Mouse (Mus musculus): Measurements from ENCODE around the gene Ube2j1. TPM values are rescaled to one million over a fixed set of nuclear protein-coding genes. Genes with fewer than 3 reads are reported as not detected.
"Not testable (repeated sequence)": the region's sequence is repeated elsewhere in the genome, so short reads cannot be mapped to it uniquely, and the experiment has no call there.

The Ube2j1 gene
- polyA plus RNA-seq, 1 experiment from 2014 or later: 60.8 TPM

DNA sequence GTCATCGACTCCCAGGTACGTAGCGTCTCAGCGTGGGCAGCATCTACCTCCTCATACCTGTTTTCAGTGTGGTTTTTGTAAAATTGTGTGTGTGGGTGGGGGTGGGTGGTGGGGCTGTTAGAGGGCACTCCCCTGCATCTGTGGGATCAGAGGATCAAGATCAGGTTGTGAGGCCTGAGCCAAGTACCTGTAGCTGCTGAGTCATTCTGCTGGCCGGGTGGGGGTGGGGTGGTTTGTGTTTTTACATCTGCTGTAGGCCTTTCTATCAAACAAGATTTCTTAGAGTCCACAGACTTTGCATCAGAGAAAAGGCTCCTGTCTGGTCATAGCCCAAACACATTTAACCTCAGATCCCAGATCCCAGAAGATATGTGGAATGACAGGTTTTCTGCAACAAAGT is 35.1 kb upstream of the Ube2j1 start:
- Histone ChIP-seq H3K9ac (no peak overlapping the region), H3K27ac (no peak overlapping the region), H3K9me3 (no peaks in the 10 kb centered on the region), H3K4me1 (no peaks in the 10 kb centered on the region), H3K4me3 (no peak overlapping the region), H3K4me2 (replicated peaks) (no peak overlapping the region), H3K36me3 (peaks cover 18% of the 10 kb centered on the region), H3K27me3 (replicated peaks) (no peaks in the 10 kb centered on the region)
- 96% methylated on average over 5 of the region's 5 CpGs for WGBS
- no peak for ATAC-seq (ENCODE audit: low FRiP score, low read depth)

DNA sequence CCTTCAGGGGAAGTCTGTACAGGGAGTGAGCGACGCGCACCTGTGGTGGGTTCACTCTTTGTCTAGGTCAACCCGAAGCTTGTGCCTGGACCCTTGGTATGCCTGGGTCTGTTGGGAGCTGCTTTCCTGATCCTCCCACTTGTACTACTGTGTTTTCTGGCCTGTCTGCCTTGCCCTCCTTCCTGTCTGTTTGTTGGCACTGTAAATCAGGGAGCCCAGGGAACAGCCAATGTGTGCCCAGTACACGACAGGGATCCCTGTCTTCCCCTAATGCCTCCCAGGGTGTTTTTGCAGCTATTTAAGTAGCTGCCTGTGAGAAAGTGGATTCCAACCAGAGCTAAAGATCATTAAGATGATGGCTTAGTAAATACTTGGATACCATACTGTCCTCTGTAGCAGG is 33.6 kb upstream of the Ube2j1 start:
- no peaks in the 10 kb centered on the region for H3K9me3 ChIP-seq
- no peaks in the 10 kb centered on the region for H3K4me1 ChIP-seq
- H3K36me3 ChIP-seq: peaks cover 18% of the 10 kb centered on the region
- no peak for ATAC-seq (ENCODE audit: low FRiP score, low read depth)
- no peak overlapping the region for H3K4me3 ChIP-seq
- no peak overlapping the region for H3K9ac ChIP-seq
- no peak overlapping the region for H3K4me2 ChIP-seq (replicated peaks)
- H3K27ac ChIP-seq: no peak overlapping the region
- no peaks in the 10 kb centered on the region for H3K27me3 ChIP-seq (replicated peaks)
- WGBS: 89% methylated on average over 5 of the region's 5 CpGs

DNA sequence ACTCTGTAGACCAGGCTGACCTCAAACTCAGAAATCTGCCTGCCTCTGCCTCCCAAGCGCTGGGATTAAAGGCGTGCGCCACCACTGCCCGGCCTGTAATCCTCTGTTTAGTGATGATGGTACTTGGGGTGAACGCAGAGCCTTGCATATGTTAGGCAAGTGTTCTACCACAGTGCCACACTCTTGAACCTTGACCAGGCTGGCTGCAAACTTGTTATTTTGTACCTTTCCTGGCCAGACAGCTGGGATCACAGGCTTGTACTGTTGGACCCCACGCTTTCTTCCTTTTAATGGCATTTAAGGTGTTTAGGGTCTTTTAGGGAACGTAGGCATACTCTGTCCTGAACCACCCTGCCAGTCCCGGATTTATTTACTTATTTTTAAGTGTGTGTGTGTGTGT is 32.2 kb upstream of the Ube2j1 start:
- Histone ChIP-seq H3K9ac (no peak overlapping the region), H3K36me3 (peaks cover 24% of the 10 kb centered on the region), H3K27me3 (replicated peaks) (no peaks in the 10 kb centered on the region), H3K4me3 (no peak overlapping the region), H3K4me2 (replicated peaks) (no peak overlapping the region), H3K4me1 (no peaks in the 10 kb centered on the region), H3K27ac (no peak overlapping the region), H3K9me3 (no peaks in the 10 kb centered on the region)
- 96% methylated on average over 8 of the region's 8 CpGs for WGBS
- ATAC-seq (ENCODE audit: low FRiP score, low read depth): no peak

DNA sequence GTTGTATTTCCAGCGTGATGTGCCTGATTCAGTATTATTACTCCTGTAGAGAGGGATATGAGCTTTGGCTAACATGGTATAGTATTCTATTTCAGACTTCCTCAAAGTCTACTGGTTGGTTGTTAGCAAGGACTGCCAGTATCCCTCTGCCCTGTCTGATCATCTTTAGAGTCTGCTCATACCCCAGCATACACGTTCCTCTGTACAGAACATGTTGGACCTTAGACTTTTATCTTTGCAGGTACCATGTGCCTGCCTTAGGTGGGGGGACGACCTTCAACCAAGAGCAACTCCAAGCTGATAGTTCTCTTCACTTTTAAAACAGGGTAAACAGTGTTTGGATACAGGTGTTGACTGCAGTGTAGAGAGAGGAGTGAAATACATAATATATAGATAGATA is 29.1 kb upstream of the Ube2j1 start:
- Histone ChIP-seq H3K36me3 (peaks cover 41% of the 10 kb centered on the region), H3K4me2 (replicated peaks) (no peak overlapping the region), H3K4me3 (no peak overlapping the region), H3K9me3 (no peaks in the 10 kb centered on the region), H3K9ac (no peak overlapping the region), H3K27ac (no peak overlapping the region), H3K4me1 (no peaks in the 10 kb centered on the region), H3K27me3 (replicated peaks) (no peaks in the 10 kb centered on the region)
- no peak for ATAC-seq (ENCODE audit: low FRiP score, low read depth)
- 82% methylated on average over 3 of the region's 3 CpGs for WGBS

DNA sequence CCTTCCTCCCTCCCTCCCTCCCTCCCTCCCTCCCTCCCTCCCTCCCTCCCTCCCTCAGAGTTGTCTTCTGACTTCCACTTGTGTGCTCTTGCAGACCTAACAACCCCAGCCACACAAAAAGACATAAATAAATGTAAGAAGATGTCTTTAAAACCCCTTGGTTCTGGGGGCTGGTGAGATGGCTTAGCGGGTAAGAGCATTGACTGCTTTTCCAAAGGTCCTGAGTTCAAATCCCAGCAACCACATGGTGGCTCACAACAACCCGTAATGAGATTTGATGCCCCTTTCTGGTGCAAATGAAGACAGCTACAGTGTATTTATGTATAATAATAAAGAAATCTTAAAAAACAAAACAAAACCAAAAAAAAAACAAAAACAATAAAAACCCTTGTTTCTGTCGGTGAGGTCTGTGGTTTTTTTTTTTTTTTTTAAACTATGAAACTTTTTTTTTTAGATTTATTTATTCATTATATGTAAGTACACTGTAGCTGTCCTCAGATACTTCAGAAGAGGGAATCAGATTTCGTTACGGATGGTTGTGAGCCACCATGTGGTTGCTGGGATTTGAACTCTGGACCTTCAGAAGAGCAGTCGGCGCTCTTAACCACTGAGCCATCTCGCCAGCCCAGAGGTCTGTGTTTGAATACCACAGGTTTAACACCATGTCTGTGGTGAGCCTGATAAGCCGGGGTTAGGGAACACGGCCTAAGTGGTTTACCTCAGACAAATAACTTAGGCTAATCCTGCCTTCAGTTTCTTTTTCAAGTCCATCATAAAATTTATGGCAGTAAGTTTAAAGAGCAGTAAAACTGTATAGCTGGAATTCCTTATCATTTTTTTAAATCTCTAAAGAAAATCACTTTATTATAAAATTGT is 25.4 kb upstream of the Ube2j1 start:
- H3K9me3 ChIP-seq; H3K4me2 ChIP-seq (replicated peaks); H3K4me3 ChIP-seq; H3K27me3 ChIP-seq (replicated peaks); H3K4me1 ChIP-seq; ATAC-seq (ENCODE audit: low FRiP score, low read depth); H3K9ac ChIP-seq; H3K27ac ChIP-seq: not testable (repeated sequence)
- peaks cover 39% of the 10 kb centered on the region for H3K36me3 ChIP-seq
- WGBS: 91% methylated on average over 10 of the region's 10 CpGs

DNA sequence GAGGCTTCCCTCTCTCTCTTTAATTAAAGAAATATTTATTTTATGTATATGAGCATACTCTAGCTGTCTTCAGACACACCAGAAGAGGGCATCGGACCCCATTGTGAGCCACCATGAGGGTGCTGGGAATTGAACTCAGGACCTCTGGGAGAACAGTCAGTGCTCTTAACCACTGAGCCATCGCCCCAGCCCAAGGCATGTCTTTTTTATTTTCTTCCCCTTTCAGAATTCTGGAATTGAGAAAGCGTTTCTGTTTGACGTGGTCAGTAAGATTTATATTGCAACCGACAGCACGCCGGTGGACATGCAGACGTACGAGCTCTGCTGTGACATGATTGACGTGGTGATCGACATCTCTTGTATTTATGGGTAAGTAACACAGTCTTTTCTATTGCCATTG is 24.4 kb upstream of the Ube2j1 start:
- H3K9me3 ChIP-seq: no peaks in the 10 kb centered on the region
- no peak overlapping the region for H3K4me3 ChIP-seq
- no peak for ATAC-seq (ENCODE audit: low FRiP score, low read depth)
- WGBS: 93% methylated on average over 11 of the region's 11 CpGs
- H3K4me1 ChIP-seq: no peaks in the 10 kb centered on the region
- H3K4me2 ChIP-seq (replicated peaks): no peak overlapping the region
- H3K27me3 ChIP-seq (replicated peaks): no peaks in the 10 kb centered on the region
- H3K9ac ChIP-seq: no peak overlapping the region
- H3K27ac ChIP-seq: no peak overlapping the region
- H3K36me3 ChIP-seq: peaks cover 39% of the 10 kb centered on the region

DNA sequence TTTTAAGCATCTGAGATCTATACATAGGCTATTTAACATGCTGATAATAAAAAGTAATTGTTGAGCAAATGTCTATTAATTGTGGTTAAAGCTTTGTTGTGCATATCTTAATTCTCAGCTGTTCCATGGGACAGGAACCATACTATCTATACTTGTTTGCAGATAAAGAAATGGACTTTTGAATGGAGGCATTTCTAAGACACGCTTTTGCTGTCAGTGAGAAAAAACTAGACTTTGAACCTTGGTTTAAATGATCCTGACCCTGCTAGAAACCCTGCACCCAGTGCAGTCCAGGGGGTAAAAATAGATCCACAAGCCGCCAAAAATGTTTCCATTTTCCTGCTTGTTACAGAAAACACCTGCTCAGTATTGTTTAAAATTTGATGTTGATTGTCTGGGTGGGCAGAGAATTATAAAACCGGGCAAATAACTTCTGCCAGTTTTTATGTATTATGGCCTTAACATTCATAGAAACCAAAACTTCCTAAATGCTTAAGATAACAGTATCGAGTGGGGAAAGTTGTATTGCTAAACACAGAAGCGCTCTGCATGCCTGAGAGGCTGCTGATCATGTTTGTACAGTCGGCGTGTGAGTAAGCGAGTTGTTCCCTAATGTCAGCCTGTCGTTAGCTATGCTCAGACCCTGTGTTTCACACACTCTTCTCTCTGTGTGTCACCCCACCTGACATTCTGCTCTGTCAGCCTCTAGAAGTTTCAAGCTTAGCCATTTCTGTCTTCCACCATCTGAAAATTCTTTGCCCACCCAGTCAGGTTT is 23.6 kb upstream of the Ube2j1 start:
- Histone ChIP-seq H3K36me3 (peaks cover 43% of the 10 kb centered on the region), H3K4me2 (replicated peaks) (no peak overlapping the region), H3K4me3 (no peak overlapping the region), H3K9ac (no peak overlapping the region), H3K27me3 (replicated peaks) (no peaks in the 10 kb centered on the region), H3K27ac (no peak overlapping the region), H3K9me3 (no peaks in the 10 kb centered on the region), H3K4me1 (no peaks in the 10 kb centered on the region)
- ATAC-seq (ENCODE audit: low FRiP score, low read depth): no peak
- WGBS: 94% methylated on average over 9 of the region's 9 CpGs

DNA sequence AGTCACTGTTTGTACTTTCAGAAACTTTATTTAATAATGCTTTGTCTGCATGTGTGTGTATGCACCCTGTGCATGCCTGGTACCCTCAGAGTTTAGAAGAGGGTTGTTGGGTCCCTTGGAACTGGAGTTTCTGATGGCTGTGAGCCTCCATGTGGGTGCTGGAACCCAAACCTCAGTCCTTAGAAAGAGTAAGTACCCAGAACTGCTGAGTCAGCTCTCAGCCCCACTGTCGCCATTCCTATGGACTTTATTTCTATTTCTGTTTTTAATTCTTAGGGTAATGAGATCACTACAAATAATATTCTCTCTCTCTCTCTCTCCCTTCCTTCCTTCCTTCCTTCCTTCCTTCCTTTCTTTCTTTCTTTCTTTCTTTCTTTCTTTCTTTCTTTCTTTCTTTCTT is 21.1 kb upstream of the Ube2j1 start:
- H3K36me3 ChIP-seq: peaks cover 57% of the 10 kb centered on the region
- ATAC-seq (ENCODE audit: low FRiP score, low read depth): no peak
- H3K27ac ChIP-seq: no peak overlapping the region
- no peaks in the 10 kb centered on the region for H3K4me1 ChIP-seq
- WGBS: 91% methylated on average over 1 of the region's 1 CpGs
- H3K9ac ChIP-seq: no peak overlapping the region
- no peaks in the 10 kb centered on the region for H3K27me3 ChIP-seq (replicated peaks)
- H3K4me3 ChIP-seq: no peak overlapping the region
- H3K4me2 ChIP-seq (replicated peaks): no peak overlapping the region
- H3K9me3 ChIP-seq: no peaks in the 10 kb centered on the region

DNA sequence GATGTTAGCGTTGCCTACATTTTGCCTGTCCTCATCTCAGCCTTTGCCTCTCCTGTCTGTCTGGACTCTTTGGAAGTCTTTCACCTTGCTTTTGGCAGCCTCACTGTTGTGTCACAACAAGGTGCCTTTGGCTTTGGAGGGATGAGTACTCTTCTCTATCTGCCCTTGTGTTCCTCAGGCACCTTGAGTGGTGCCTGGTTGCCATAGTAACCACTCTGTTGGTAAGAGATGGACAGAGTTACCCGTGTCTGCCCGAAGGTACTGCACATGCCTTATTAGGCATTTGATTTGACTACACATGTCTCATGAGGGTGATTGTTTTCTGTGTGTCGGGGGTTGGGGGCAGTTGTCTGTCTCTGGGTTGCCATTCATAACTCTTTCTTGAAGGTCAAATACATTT is 18.7 kb upstream of the Ube2j1 start:
- no peak for ATAC-seq (ENCODE audit: low FRiP score, low read depth)
- no peaks in the 10 kb centered on the region for H3K4me1 ChIP-seq
- H3K9me3 ChIP-seq: no peaks in the 10 kb centered on the region
- H3K9ac ChIP-seq: no peak overlapping the region
- no peak overlapping the region for H3K27ac ChIP-seq
- H3K36me3 ChIP-seq: peaks cover 40% of the 10 kb centered on the region
- WGBS: 83% methylated on average over 4 of the region's 4 CpGs
- H3K4me3 ChIP-seq: no peak overlapping the region
- no peak overlapping the region for H3K4me2 ChIP-seq (replicated peaks)
- H3K27me3 ChIP-seq (replicated peaks): no peaks in the 10 kb centered on the region

DNA sequence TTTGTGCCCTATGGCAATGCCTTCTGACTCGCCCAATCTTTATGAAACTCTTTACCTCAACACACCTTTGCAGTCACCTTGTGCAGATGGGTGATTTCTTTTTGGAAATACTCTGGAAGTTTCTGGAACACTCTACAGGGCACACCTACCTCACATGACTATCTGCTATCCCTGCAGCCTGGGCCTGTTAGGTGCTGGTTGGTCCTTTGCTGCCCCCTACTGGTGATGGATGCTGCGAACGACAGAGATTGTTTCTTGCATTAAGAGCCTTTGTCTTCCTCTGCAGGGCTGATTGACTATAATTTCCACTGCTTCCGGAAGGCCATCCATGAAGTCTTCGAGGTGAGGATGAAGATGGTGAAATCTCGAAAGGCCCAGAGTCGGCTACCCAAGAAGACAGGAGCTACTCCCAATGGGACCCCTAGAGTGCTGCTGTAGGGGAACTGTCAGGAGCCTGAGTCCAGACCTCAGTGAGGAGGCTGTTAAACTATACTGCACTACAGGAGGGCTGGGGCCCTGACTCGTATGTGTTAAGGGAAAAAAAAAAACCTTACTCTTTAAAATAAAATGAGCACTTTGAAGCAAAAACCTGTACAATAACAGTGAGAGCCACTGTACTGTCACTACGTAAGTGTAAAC is 12.7 kb upstream of the Ube2j1 start:
- Histone ChIP-seq H3K4me3 (no peak overlapping the region), H3K27me3 (replicated peaks) (no peaks in the 10 kb centered on the region), H3K27ac (no peak overlapping the region; the same call in 1 of the 2 replicates), H3K9ac (no peak overlapping the region), H3K4me1 (no peaks in the 10 kb centered on the region), H3K4me2 (replicated peaks) (no peak overlapping the region), H3K36me3 (peaks cover 19% of the 10 kb centered on the region), H3K9me3 (no peaks in the 10 kb centered on the region)
- WGBS: 53% methylated on average over 9 of the region's 9 CpGs
- ATAC-seq (ENCODE audit: low FRiP score, low read depth): peak; percentile 89

DNA sequence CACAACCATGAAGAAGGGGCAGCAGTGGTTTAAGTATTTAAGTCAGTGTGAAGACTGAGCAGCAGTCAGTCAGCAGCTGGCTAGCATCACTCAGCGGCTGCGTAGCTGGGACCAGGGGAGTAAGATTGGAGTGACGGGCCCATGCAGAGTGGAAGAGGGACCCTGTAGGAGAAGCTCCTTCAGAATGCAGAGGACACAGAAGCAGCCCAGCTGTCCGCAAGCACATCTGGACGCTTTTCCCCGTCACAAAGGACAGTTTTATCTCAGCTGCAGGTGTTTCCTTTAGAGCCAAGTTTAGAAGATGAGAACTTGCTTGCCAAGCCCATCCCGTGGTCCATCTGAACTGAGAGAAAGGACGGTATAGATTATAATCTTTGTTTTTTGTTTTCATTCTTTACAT is 6.8 kb upstream of the Ube2j1 start:
- ATAC-seq (ENCODE audit: low FRiP score, low read depth): no peak
- Histone ChIP-seq H3K4me3 (no peak overlapping the region), H3K27me3 (replicated peaks) (no peaks in the 10 kb centered on the region), H3K9ac (no peak overlapping the region), H3K4me1 (no peaks in the 10 kb centered on the region), H3K9me3 (no peaks in the 10 kb centered on the region), H3K27ac (no peak overlapping the region), H3K36me3 (peaks cover 8% of the 10 kb centered on the region; the same call in 1 of the 2 replicates), H3K4me2 (replicated peaks) (no peak overlapping the region)
- WGBS: 86% methylated on average over 8 of the region's 8 CpGs

DNA sequence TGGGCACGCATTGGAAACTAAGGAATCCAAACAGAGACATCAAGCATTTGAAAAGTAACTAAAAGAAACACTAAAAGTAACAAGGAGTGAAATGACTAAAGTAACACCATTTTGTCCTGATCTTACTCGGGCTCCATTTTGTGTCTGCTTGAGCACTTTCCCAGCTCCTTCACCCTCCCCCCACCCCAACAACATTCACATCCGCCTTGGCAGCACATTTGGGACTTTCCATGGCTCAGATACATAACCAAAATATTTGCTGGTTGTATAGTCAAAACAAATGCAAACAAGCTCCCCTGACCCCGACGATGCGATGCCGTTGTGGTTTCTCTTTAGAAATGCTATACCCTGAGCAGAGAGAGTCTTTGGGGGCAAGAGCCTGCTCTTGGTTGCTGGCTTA is 2.1 kb upstream of the Ube2j1 start:
- no peak for ATAC-seq (ENCODE audit: low FRiP score, low read depth)
- H3K4me1 ChIP-seq: peaks cover 10% of the 10 kb centered on the region; the same call in 1 of the 2 replicates
- 93% methylated on average over 7 of the region's 7 CpGs for WGBS
- H3K9ac ChIP-seq: no peak overlapping the region
- H3K27me3 ChIP-seq (replicated peaks): no peaks in the 10 kb centered on the region
- 0 out of 2 replicates have a peak overlapping the region, but pooled peaks have one; percentile 9 for H3K4me2 ChIP-seq (replicated peaks)
- H3K27ac ChIP-seq: no peak overlapping the region
- peaks cover 5% of the 10 kb centered on the region; the same call in 1 of the 2 replicates for H3K36me3 ChIP-seq
- H3K9me3 ChIP-seq: no peaks in the 10 kb centered on the region
- H3K4me3 ChIP-seq: no peak overlapping the region
